Comparison of ENCODE assay signal across 8 mouse cellular contexts in genomic region chr1:31210144-31210543, GRCm38 (mm10). TPM values are rescaled to one million over a fixed set of nuclear protein-coding genes. Genes with fewer than 3 reads are reported as not detected.
A peak's percentile ranks its signal among the peaks of the same experiment; 100 is the strongest.
DNase-seq lines count a peak whose midpoint lies in the region; ATAC-seq and TF ChIP-seq lines count a peak whose summit lies in the region.

No protein-coding gene starts in this region.

- WGBS in kidney, embryonic 14.5 days = 2% methylated on average over 5 of the region's 5 CpGs
- 2% methylated on average over 5 of the region's 5 CpGs for WGBS in hindbrain, embryonic 10.5 days

- H3K4me1 ChIP-seq in kidney, embryonic 14.5 days (ENCODE audit: control insufficient read depth, insufficient read depth, low read length) = no peaks in the 10 kb centered on the region
- H3K4me1 ChIP-seq in hindbrain, embryonic 10.5 days (replicated peaks) = no peaks in the 10 kb centered on the region

- no peaks in the 10 kb centered on the region for H3K9me3 ChIP-seq in kidney, embryonic 14.5 days (ENCODE audit: control insufficient read depth, low read length)
- no peaks in the 10 kb centered on the region for H3K9me3 ChIP-seq in hindbrain, embryonic 10.5 days

- intact Hi-C loops in left cerebral cortex, postnatal 25 days (cut with DNase I) = loop anchor here (1.0 kb wide), 1 partner anchor 127 kb away; no protein-coding TSS in a partner anchor

- H3K27ac ChIP-seq in kidney, embryonic 14.5 days (ENCODE audit: low read depth, low read length) = no peak overlapping the region
- no peak overlapping the region for H3K27ac ChIP-seq in hindbrain, embryonic 10.5 days

- DNase-seq in kidney, adult 9 months = peak; percentile 57
- no peak for DNase-seq in Patski (ENCODE audit: low read depth, low spot score)
- peak; percentile 39 to 61 for DNase-seq in cerebellum, postnatal 36 days
- peak; percentile 17 for DNase-seq in hindbrain, embryonic 10.5 days (ENCODE audit: low spot score)
- peak; percentile 68 to 69 for DNase-seq in left cerebral cortex, postnatal 25 days (ENCODE audit: low spot score in 2 of 2)
- peak; percentile 23 for DNase-seq in neural tube, embryonic 10.5 days (ENCODE audit: extremely low spot score, low spot score)
- no peak for DNase-seq in ovary, adult 18-20 months (ENCODE audit: low spot score)

- no peak overlapping the region for H3K9ac ChIP-seq in kidney, embryonic 14.5 days (ENCODE audit: low read depth, low read length)

- H3K4me2 ChIP-seq in kidney, embryonic 14.5 days (replicated peaks; ENCODE audit: low read depth, low read length) = no peak overlapping the region

- H3K27me3 ChIP-seq in kidney, embryonic 14.5 days (ENCODE audit: control insufficient read depth, insufficient read depth, low read length) = no peaks in the 10 kb centered on the region
- H3K27me3 ChIP-seq in Patski = peaks cover 6% of the 10 kb centered on the region
- H3K27me3 ChIP-seq in hindbrain, embryonic 10.5 days (ENCODE audit: insufficient read depth, poor library complexity, severe bottlenecking) = no peaks in the 10 kb centered on the region

- no peak for ATAC-seq in kidney, embryonic 14.5 days (ENCODE audit: low FRiP score, low TSS enrichment)
- ATAC-seq in Patski = peak; percentile 51

- POLR2A ChIA-PET in Patski (lab: Charles Lee) = no interaction called here

- no peak overlapping the region for H3K4me3 ChIP-seq in kidney, embryonic 14.5 days (ENCODE audit: low read length)
- no peak overlapping the region for H3K4me3 ChIP-seq in hindbrain, embryonic 10.5 days

- in situ Hi-C loops in Patski (cut with MboI; ENCODE audit: low pct_unique_long_range_greater_than_20kb) = loop anchor here (5.0 to 25.0 kb wide), 2 partner anchors 127 to 1802 kb away; no protein-coding TSS in a partner anchor

- H3K36me3 ChIP-seq in kidney, embryonic 14.5 days (ENCODE audit: control insufficient read depth, insufficient read depth, low read length) = no peaks in the 10 kb centered on the region
- H3K36me3 ChIP-seq in hindbrain, embryonic 10.5 days = no peaks in the 10 kb centered on the region

- TF ChIP-seq CTCF in Patski (IDR thresholded peaks at IDR 0.05) = peak; percentile 78

- CTCF ChIA-PET in Patski (lab: Charles Lee) = interaction anchor here (0.8 to 0.9 kb wide), 2 partner anchors 10 to 54 kb away, joined by 3 to 4 read pairs; no protein-coding TSS in a partner anchor

RNA-seq across cellular contexts. Expression of gene 4931428L18Rik, which starts 12.3 kb away (rescaled TPM):
- not detected in 2 replicates for polyA plus RNA-seq in kidney, embryonic 14.5 days (2014; fragmentation: Nextera tagmentation; extraction: Ambion mirVana)
- polyA plus RNA-seq in Patski (2021) = not detected
- not detected in 2 replicates for polyA plus RNA-seq in hindbrain, embryonic 10.5 days (2016; fragmentation: Nextera tagmentation; extraction: Ambion mirVana)
- not detected for total RNA-seq in left cerebral cortex, postnatal 25 days (2021)

RNA-seq across cellular contexts. Expression of gene Pih1d3, which starts 12.5 kb away (rescaled TPM):
- polyA plus RNA-seq in kidney, embryonic 14.5 days (2014; fragmentation: Nextera tagmentation; extraction: Ambion mirVana) = not detected in 2 replicates
- polyA plus RNA-seq in Patski (2021) = not detected
- polyA plus RNA-seq in hindbrain, embryonic 10.5 days (2016; fragmentation: Nextera tagmentation; extraction: Ambion mirVana) = not detected in 2 replicates
- total RNA-seq in left cerebral cortex, postnatal 25 days (2021) = not detected

RNA-seq across cellular contexts. Expression of gene Lgsn, which starts 33.9 kb away (rescaled TPM):
- polyA plus RNA-seq in kidney, embryonic 14.5 days (2014; fragmentation: Nextera tagmentation; extraction: Ambion mirVana) = not detected in 2 replicates
- polyA plus RNA-seq in Patski (2021) = not detected
- not detected in 2 replicates for polyA plus RNA-seq in hindbrain, embryonic 10.5 days (2016; fragmentation: Nextera tagmentation; extraction: Ambion mirVana)
- total RNA-seq in left cerebral cortex, postnatal 25 days (2021) = not detected

Comparison
In these comparisons a context has a peak if more than half of its experiments do, and no peak if none do; other contexts are left out.
1. DNase-seq: peak in kidney, adult 9 months (single experiment), cerebellum, postnatal 36 days (2 of 2), hindbrain, embryonic 10.5 days (single experiment), left cerebral cortex, postnatal 25 days (2 of 2) and neural tube, embryonic 10.5 days (single experiment); none in Patski (single experiment) and ovary, adult 18-20 months (single experiment).